Mouse (Mus musculus): Measurements from ENCODE around the gene Mgat4c. TPM values are rescaled to one million over a fixed set of nuclear protein-coding genes. Genes with fewer than 3 reads are reported as not detected.

The Mgat4c gene
- 867 TPM for polyA plus RNA-seq (2014; fragmentation: Illumina TruSeq; extraction: RNeasy Lipid Tissue Mini Kit (QIAGEN cat#74804); ENCODE audit: low read depth, low replicate concordance)

GRCm38 (mm10) chr10:101681437-101681912, at the start of gene Mgat4c:
Mgat4c (plus strand) TSS chr10:101681487.

All from sigmoid colon, adult 10 weeks (tissue).